Mouse (Mus musculus) cortical plate, adult 2 months (tissue): ENCODE measurements around the gene Arl5c.

Experiments
- CTCF ChIP-seq: fragments of 200-500 bp; IDR thresholded peaks from 2 replicates; pipeline ENCODE4 v1.5.1; 2011; ENCODE audit warnings: mild to moderate bottlenecking, control low read depth, low read length; ENCODE audit not compliant: insufficient read depth; ENCODE audit errors: extremely low read depth
- POLR2A ChIP-seq: fragments of 200-500 bp; IDR thresholded peaks from 2 replicates; pipeline ENCODE4 v1.6.1; 2011; ENCODE audit warnings: mild to moderate bottlenecking, low read length, control low read depth; ENCODE audit not compliant: insufficient read depth; ENCODE audit errors: extremely low read depth

GRCm38 (mm10) chr11:98016824-98017223 lies 20.8 kb upstream of the Arl5c start:
- TF ChIP-seq POLR2A, result no peak
- TF ChIP-seq CTCF, result no peak
